Mouse (Mus musculus) neutrophil, adult 83 days (primary cell): Measurements from ENCODE around the gene Plk3. TPM values are rescaled to one million over a fixed set of nuclear protein-coding genes. Genes with fewer than 3 reads are reported as not detected.

Experiments
- total RNA-seq, 2 experiments: library from RNA; stranded (reverse); gene quantifications; one replicate each; pipeline ENCODE4 v1.2.4; 2023

Gene Plk3
- 100 to 1,000 TPM; 150 to 168 TPM for total RNA-seq

DNA sequence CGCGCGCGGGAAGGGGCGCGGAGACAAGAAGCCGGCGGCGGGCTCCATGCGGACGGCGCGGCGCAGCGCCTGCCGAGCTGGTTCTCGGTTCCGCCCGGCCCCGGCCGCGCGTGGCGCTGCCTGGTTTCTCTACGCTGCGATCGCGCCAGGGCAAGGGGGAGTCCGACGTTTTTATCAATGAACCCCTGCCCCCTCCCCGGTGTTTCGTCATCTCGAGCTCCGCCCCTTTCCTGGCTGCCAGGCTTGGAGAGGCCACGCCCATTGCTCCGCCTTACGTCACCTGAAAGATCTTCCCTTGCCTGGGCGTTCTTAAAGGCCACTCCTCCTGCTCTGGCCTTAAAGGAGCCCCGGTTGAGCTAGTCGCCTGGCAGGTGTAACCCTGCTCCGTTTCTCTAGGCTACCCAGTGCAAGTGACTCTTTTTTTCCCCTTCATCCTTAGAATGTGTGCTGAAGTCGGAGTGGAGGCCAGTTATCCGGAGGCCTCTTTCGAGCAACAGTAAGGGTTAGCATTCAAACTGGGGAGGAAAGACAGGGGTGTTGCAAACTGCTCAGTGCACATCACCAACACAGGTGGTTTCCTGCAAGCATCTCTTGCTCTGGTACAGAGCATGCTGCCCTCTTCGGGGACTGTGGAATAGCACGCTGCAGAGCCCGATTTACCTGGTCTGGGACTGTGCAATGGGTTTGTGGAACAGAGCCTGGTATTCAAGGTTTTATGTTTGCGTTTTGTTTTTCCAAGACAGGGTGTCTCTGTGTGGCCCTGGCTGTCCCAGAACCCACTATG, at the start of gene Plk3:
Plk3 (minus strand) TSS at position 147 of the 784 bp plus-strand sequence.

DNA sequence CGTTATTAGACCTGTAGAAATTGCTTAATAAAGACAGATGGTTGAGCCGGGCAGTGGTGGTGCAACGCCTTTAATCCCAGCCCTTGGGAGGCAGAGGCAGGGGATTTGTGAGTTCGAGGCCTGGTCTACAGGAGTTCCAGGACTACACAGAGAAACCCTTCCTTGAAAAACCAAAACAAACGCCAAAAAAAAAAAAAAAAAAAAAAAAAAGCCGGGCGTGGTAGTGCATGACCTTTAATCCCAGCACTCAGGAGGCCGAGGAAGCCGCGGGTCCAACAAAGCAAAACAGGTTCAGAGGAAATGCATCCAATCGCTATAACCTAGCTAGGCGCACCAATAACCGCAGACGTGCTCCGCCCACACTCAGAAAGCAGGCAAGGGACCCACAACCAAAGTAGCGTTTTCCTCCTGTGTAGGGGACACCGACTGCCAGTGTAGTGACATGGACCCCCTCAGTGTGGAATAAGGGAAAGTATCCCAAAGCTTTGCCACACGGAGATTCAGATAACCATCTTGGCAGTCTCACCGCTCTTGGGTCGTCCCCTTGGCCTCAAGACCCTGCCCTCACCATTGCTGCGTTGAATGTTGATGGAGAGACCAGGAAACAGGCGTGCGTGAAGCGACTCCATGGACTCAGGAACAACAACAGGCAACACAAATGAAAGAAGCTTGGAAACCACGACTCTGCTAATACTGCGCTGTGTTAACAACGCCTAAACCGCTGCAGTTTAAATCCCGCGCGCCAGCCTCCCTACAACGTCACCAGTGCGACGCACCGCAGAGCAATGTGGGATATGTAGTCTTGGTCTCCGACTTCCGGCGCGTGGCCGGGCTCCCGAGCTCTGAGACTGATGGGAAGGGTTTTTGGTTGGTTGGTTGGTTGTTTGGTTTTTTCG, 48.3 kb upstream of the Plk3 start, which contains the start of gene Kif2c:
Kif2c (minus strand) TSS at position 777 of the 896 bp plus-strand sequence.

DNA sequence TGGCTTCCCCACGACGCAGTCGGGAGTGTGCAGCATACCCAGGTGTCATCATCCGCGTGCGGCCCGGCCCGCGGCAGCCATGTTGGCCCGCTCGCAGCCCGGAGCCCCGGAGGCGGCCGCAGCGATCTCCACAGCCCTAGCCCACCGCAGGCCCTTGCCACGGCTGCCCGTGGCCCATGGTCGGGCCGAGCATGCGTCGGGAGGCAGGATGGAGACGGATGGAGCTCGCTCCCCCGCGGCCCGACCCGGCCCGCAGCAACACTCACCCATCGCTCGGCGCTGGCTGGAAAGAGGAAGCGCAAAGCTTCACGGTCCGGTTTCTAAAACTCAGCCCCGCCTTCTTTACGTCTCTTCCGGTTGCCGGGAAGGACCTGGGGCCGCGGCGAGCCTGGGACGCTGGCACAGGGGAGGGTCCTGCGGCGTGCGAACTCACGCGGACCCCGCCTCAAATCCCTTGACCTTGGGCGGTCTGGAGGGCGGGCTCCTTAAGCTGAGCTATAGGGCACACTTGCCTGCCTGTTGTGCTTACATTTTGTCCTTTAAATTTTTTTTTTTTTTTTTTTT, 22.1 kb upstream of the Plk3 start, which contains the start of gene Rps8:
Rps8 (minus strand) TSS at position 452 of the 564 bp plus-strand sequence.

DNA sequence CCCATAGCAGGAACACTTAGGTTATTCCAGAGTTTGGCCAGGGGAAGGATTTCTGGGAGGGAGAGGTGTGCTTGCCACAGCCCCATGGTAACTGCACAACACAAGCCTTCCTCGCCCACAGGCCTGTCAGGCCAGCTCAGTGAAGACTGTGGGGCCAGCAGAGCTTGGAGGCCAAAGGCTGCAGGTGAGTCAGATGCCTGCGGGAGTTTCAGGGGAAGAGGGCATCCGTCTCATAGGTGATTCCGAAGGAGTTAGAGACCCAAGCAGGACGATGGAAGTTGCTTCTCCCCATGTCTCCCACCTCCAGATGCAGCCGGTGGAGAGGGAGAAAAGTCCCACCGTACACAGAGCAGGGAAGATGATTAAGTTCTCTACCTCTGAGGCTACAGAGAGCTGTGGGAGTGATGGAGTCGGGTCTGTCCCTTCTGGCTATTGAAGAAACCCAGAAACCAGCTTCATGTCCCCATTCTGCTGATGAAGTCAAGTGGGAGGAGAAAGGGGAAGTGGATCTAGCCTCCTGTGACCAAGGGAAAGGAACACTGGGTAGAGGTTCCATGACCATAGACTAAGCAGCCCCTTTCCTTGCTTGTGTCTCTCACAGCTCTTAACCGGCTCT, 7.0 kb downstream of the Plk3 start, which contains the start of gene Tctex1d4:
Tctex1d4 (plus strand) TSS at position 120 of the 616 bp plus-strand sequence.

DNA sequence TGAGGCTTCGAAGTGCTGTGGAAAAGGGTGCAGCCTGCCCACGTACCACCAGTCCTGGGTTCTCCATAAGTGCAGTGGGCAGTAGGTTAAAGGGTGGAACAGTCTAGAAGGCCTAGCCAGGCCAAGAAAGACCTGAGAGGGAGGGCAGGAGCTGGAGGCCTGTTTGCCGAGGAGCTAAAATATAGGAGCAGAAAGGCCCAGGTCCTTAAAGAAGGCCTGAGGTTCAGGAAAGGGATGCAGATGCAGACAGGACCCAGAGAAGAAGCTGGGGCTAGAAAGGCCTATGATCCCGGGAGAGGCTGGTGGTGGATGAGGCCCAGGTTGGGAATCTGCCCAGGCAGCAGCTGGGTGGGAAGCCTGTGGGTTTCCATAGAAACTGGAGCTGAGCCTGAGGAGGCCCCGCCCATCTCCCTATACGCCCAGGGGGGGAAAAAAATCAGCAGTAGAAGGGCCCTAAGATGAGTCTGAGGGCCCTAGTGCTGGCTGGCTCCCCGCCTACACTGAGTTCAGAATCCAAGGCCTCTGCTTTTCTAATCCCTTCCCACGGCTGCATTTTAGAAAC, 8.3 kb downstream of the Plk3 start, which contains the start of gene Btbd19:
Btbd19 (minus strand) TSS at position 378 of the 562 bp plus-strand sequence.

DNA sequence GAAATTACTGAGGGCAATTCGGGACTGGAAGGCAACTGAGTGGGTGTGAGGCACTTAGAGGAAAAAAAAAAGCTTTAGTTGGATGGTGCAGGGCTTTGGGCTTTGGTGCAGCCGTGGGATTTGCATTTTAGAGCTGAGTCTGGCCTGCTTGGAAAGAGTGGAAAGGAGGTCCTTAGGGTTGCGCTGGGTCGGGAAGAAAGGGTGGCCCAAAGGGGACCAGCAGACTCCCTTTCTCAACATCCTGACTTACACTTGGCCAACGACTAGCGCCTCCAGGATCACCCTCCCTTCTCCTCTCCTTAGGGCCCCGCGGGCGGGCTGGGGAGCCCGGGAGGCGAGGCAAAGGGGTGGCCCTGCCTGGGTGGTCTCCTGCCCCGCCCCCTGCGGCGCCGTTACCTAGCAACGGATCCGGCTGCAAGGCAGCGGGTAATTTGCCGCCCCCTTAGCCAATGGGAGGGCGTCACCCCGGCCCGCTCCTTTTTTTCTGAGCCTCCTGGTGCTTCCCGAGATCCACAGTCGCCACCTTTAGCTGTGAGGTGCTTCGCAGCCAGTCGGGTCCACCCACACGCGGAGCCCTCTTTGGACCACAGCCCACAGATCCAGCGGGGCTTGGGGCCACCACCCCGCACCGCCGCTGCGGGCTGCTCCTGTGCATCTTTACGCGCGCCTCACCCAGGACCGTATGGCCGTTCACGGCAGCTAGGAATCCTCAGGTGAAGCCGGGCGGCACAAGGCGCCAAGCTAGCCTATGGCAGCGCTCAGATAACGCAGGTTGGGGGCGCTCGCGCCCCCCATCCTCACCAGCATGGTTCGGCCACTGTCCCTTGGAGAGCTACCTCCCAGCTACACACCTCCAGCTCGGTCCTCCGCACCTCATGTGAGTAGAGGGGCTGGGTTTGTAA, 38.0 kb downstream of the Plk3 start, which contains the start of gene Ptch2:
Ptch2 (plus strand) TSS at position 525 of the 902 bp plus-strand sequence.

Other genes starting within 250 kb of the Plk3 start
- 10 to 100 TPM; 54.6 to 70.3 TPM for gene Urod, start 139.6 kb downstream of the Plk3 start, total RNA-seq
- gene Hectd3, start 138.6 kb downstream of the Plk3 start, total RNA-seq = 10 to 100 TPM; 28.2 to 40.6 TPM
- 1 to 10 TPM; 6.7 to 8.7 TPM for gene Eif2b3, start 114.6 kb downstream of the Plk3 start, total RNA-seq
- gene Ptch2, start 37.9 kb downstream of the Plk3 start, total RNA-seq = 1 to 10 TPM; 2.7 to 3.3 TPM
- 10 to 100 TPM; 68.1 to 68.3 TPM for gene Btbd19, start 8.2 kb downstream of the Plk3 start, total RNA-seq
- 1 to 10 TPM; 1.4 to 2.8 TPM for gene Tctex1d4, start 7.2 kb downstream of the Plk3 start, total RNA-seq
- gene Rps8, start 22.3 kb upstream of the Plk3 start, total RNA-seq = 100 to 1,000 TPM; 744 to 862 TPM
- 10 to 100 TPM; 28.2 to 32.3 TPM for gene Kif2c, start 48.7 kb upstream of the Plk3 start, total RNA-seq
- 1 to 10 TPM; 1.8 to 2.1 TPM for gene Tmem53, start 118.0 kb upstream of the Plk3 start, total RNA-seq
- not detected for gene Armh1, start 118.2 kb upstream of the Plk3 start, total RNA-seq